Mouse (Mus musculus) urinary bladder, postnatal 4 days (tissue): ENCODE results near the gene Txk.

ENCODE experiments used
- DNase-seq, 2 experiments: peaks; one replicate each; pipeline ENCODE4 v3.0.0; 2021 to 2022; ENCODE audit warnings: low spot score in 2 of 2

The Txk gene

GRCm38 (mm10) chr5:72752585-72752984, at the start of gene Txk:
Gene Txk, minus strand, starts transcription at chr5:72752777.
- DNase-seq = no peak

- DNase-seq = no peak
These were observed 46.0 kb upstream of the Txk start for GRCm38 (mm10) chr5:72798563-72798962.

GRCm38 (mm10) chr5:72796186-72796613, 43.6 kb upstream of the Txk start:
- peak in 1 of 2 experiments; percentile 40 for DNase-seq

- DNase-seq = no peak
These were observed 40.8 kb upstream of the Txk start for GRCm38 (mm10) chr5:72793309-72793850.

GRCm38 (mm10) chr5:72791789-72792188, 39.2 kb upstream of the Txk start:
- no peak for DNase-seq

- DNase-seq = no peak
These were observed 38.8 kb upstream of the Txk start for GRCm38 (mm10) chr5:72791386-72791785.

GRCm38 (mm10) chr5:72785451-72785850, 32.9 kb upstream of the Txk start:
- no peak for DNase-seq

- no peak for DNase-seq
These were observed 32.1 kb upstream of the Txk start for GRCm38 (mm10) chr5:72784719-72785118.

- DNase-seq = no peak
These were observed 31.4 kb upstream of the Txk start for GRCm38 (mm10) chr5:72783957-72784356.

GRCm38 (mm10) chr5:72783123-72783522, 30.5 kb upstream of the Txk start:
- DNase-seq = no peak

GRCm38 (mm10) chr5:72781776-72782175, 29.2 kb upstream of the Txk start:
- DNase-seq = no peak

- DNase-seq = no peak
These were observed 24.0 kb upstream of the Txk start for GRCm38 (mm10) chr5:72776595-72776994.

GRCm38 (mm10) chr5:72776127-72776526, 23.6 kb upstream of the Txk start:
- no peak for DNase-seq

GRCm38 (mm10) chr5:72769841-72770240, 17.3 kb upstream of the Txk start:
- DNase-seq = no peak

GRCm38 (mm10) chr5:72763546-72763945, 11.0 kb upstream of the Txk start:
- DNase-seq = no peak

- DNase-seq = no peak
These were observed 10.4 kb upstream of the Txk start for GRCm38 (mm10) chr5:72763025-72763424.

GRCm38 (mm10) chr5:72761758-72762157, 9.2 kb upstream of the Txk start:
- no peak for DNase-seq

- no peak for DNase-seq
These were observed 8.7 kb upstream of the Txk start for GRCm38 (mm10) chr5:72761237-72761636.

GRCm38 (mm10) chr5:72758925-72759924, 6.6 kb upstream of the Txk start:
- no peak for DNase-seq

GRCm38 (mm10) chr5:72757155-72757773, 4.7 kb upstream of the Txk start:
- DNase-seq = no peak

GRCm38 (mm10) chr5:72755941-72756340, 3.4 kb upstream of the Txk start:
- DNase-seq = no peak

GRCm38 (mm10) chr5:72755035-72755434, 2.5 kb upstream of the Txk start:
- no peak for DNase-seq
